Mouse (Mus musculus) intestine, postnatal 0 days (tissue): ENCODE results near the gene H2-DMb1. TPM values are rescaled to one million over a fixed set of nuclear protein-coding genes. Genes with fewer than 3 reads are reported as not detected.

Experiments used
- ATAC-seq: fragments of 200-750 bp; cut with Nextera tagmentation; 2 replicates; pipeline ENCODE4 v1.8.0; 2017; ENCODE audit warnings: mild to moderate bottlenecking, moderate TSS enrichment, moderate library complexity
- H3K27ac ChIP-seq: fragments of 300-500 bp; sonication (generic); 2 replicates; pipeline ENCODE4 v1.5.1; 2014; ENCODE audit warnings: mild to moderate bottlenecking, low read depth, low read length, moderate library complexity
- H3K27me3 ChIP-seq: fragments of 300-500 bp; sonication (generic); replicated peaks from 2 replicates; pipeline ENCODE4 v1.6.1; 2014; ENCODE audit warnings: low read length, mixed read lengths; ENCODE audit not compliant: control insufficient read depth, insufficient read depth
- H3K36me3 ChIP-seq: fragments of 300-500 bp; sonication (generic); 2 replicates; pipeline ENCODE4 v1.6.1; 2014; ENCODE audit warnings: mild to moderate bottlenecking, moderate library complexity; ENCODE audit not compliant: control insufficient read depth, insufficient read depth
- H3K4me1 ChIP-seq: fragments of 300-500 bp; sonication (generic); replicated peaks from 2 replicates; pipeline ENCODE4 v1.6.1; 2014; ENCODE audit warnings: antibody characterized with exemption, low read length, mixed read lengths; ENCODE audit not compliant: control insufficient read depth, insufficient read depth
- H3K4me2 ChIP-seq: fragments of 300-500 bp; sonication (generic); replicated peaks from 2 replicates; pipeline ENCODE4 v1.6.1; 2014; ENCODE audit warnings: low read depth, mild to moderate bottlenecking, moderate library complexity
- H3K4me3 ChIP-seq: fragments of 300-500 bp; sonication (generic); 2 replicates; pipeline ENCODE4 v1.5.1; 2014; ENCODE audit warnings: low read depth, low read length
- H3K9ac ChIP-seq: fragments of 300-500 bp; sonication (generic); 2 replicates; pipeline ENCODE4 v1.6.1; 2014; ENCODE audit warnings: mild to moderate bottlenecking, low read depth, low read length
- H3K9me3 ChIP-seq: fragments of 300-500 bp; sonication (generic); 2 replicates; pipeline ENCODE4 v1.6.1; 2016; ENCODE audit warnings: mixed run types; ENCODE audit not compliant: control insufficient read depth
- CTCF ChIP-seq: sonication (generic); IDR thresholded peaks from 2 replicates; pipeline ENCODE4 v1.5.1; 2016; ENCODE audit warnings: low read depth, mild to moderate bottlenecking, control low read depth, antibody characterized with exemption, moderate library complexity
- whole genome bisulfite sequencing: fragments of 180-500 bp; shearing (Covaris S2); extraction: QIAGEN DNeasy Blood & Tissue Kit; methylation state at CpG from one replicate; pipeline ENCODE4 v1.1.7; 2014; 5-methylcytosine and 5-hydroxymethylcytosine counted together
- polyA plus RNA-seq: library from polyadenylated mRNA; unstranded; fragments of >200 nt; fragmentation: Nextera tagmentation; extraction: Ambion mirVana; gene quantifications from 2 replicates; pipeline ENCODE4 v1.2.1, GENCODE M21; 2015

Gene H2-DMb1
- polyA plus RNA-seq, 1 experiment from 2014 or later, result 5.1 TPM

GRCm38 (mm10) chr17:34128264-34128937, 24.5 kb upstream of the H2-DMb1 start:
- peak; percentile 47 for TF ChIP-seq CTCF
- Histone ChIP-seq H3K27me3 (no peaks in the 10 kb centered on the region), H3K9me3 (no peaks in the 10 kb centered on the region), H3K4me3 (no peak overlapping the region), H3K27ac (no peak overlapping the region), H3K4me2 (0 out of 2 replicates have a peak overlapping the region, but pooled peaks have one; percentile 13), H3K36me3 (no peaks in the 10 kb centered on the region), H3K9ac (no peak overlapping the region), H3K4me1 (peaks cover 6% of the 10 kb centered on the region)
- WGBS, result 49% methylated on average over 13 of the region's 13 CpGs
- no peak for ATAC-seq

- no peak overlapping the region for H3K9ac ChIP-seq
- no peaks in the 10 kb centered on the region for H3K36me3 ChIP-seq
- no peak for ATAC-seq
- peak overlapping the region; percentile 13; the same call in 1 of the 2 replicates for H3K4me2 ChIP-seq
- 24% methylated on average over 18 of the region's 18 CpGs for WGBS
- no peak overlapping the region for H3K27ac ChIP-seq
- no peak overlapping the region for H3K4me3 ChIP-seq
- no peaks in the 10 kb centered on the region for H3K9me3 ChIP-seq
- H3K27me3 ChIP-seq, result no peaks in the 10 kb centered on the region
- peaks cover 6% of the 10 kb centered on the region for H3K4me1 ChIP-seq
- TF ChIP-seq CTCF, result peak; percentile 50
Measured at GRCm38 (mm10) chr17:34128944-34129791, 23.7 kb upstream of the H2-DMb1 start.

- Histone ChIP-seq H3K27ac (no peak overlapping the region), H3K4me3 (no peak overlapping the region), H3K4me1 (peaks cover 6% of the 10 kb centered on the region), H3K4me2 (no peak overlapping the region), H3K9ac (0 out of 2 replicates have a peak overlapping the region, but pooled peaks have one; percentile 22), H3K27me3 (no peaks in the 10 kb centered on the region), H3K9me3 (no peaks in the 10 kb centered on the region), H3K36me3 (no peaks in the 10 kb centered on the region)
- TF ChIP-seq CTCF, result no peak
- 66% methylated on average over 19 of the region's 19 CpGs for WGBS
- no peak for ATAC-seq
Measured at GRCm38 (mm10) chr17:34130073-34130947, 22.6 kb upstream of the H2-DMb1 start.

- WGBS, result 81% methylated on average over 7 of the region's 7 CpGs
- Histone ChIP-seq H3K9ac (no peak overlapping the region), H3K27me3 (no peaks in the 10 kb centered on the region), H3K36me3 (no peaks in the 10 kb centered on the region), H3K4me1 (peaks cover 6% of the 10 kb centered on the region), H3K27ac (no peak overlapping the region), H3K4me2 (no peak overlapping the region), H3K9me3 (no peaks in the 10 kb centered on the region), H3K4me3 (no peak overlapping the region)
- ATAC-seq, result no peak
- no peak for TF ChIP-seq CTCF
Measured at GRCm38 (mm10) chr17:34131911-34132310, 21.0 kb upstream of the H2-DMb1 start.

- H3K36me3 ChIP-seq, result no peaks in the 10 kb centered on the region
- WGBS, result 73% methylated on average over 11 of the region's 11 CpGs
Measured at GRCm38 (mm10) chr17:34133289-34133688, 19.6 kb upstream of the H2-DMb1 start.

More at GRCm38 (mm10) chr17:34133289-34133688, 19.6 kb upstream of the H2-DMb1 start:
- no peaks in the 10 kb centered on the region for H3K4me1 ChIP-seq
- H3K9ac ChIP-seq, result no peak overlapping the region
- ATAC-seq, result no peak
- peak; percentile 63 for TF ChIP-seq CTCF
- no peak overlapping the region for H3K4me2 ChIP-seq
- H3K27ac ChIP-seq, result no peak overlapping the region
- H3K9me3 ChIP-seq, result no peaks in the 10 kb centered on the region
- no peak overlapping the region for H3K4me3 ChIP-seq
- 0 out of 2 replicates have a peak, but pooled peaks cover 5% of the 10 kb centered on the region for H3K27me3 ChIP-seq
